Mouse (Mus musculus) lung, adult 2 months (tissue): ENCODE results near the gene Evpl. TPM values are rescaled to one million over a fixed set of nuclear protein-coding genes. Genes with fewer than 3 reads are reported as not detected.

Experiments
- DNase-seq: peaks from one replicate; pipeline ENCODE4 v3.0.0; 2022
- H3K4me1 ChIP-seq: fragments of 200-500 bp; 2 replicates; pipeline ENCODE4 v1.6.1; 2011; ENCODE audit warnings: low read length; ENCODE audit not compliant: control insufficient read depth, insufficient read depth
- H3K4me3 ChIP-seq: fragments of 200-500 bp; replicated peaks from 2 replicates; pipeline ENCODE3; 2011; ENCODE audit warnings: low read depth, mild to moderate bottlenecking, control low read depth, low read length; ENCODE audit errors: extremely low read depth
- CTCF ChIP-seq: fragments of 200-500 bp; IDR thresholded peaks from 2 replicates; pipeline ENCODE4 v1.5.1; 2011; ENCODE audit warnings: mild to moderate bottlenecking, low read length, control low read depth; ENCODE audit not compliant: insufficient read depth
- POLR2A ChIP-seq: fragments of 200-500 bp; IDR thresholded peaks from 2 replicates; pipeline ENCODE4 v1.6.1; 2011; ENCODE audit warnings: low read depth, mild to moderate bottlenecking, control low read depth, low read length, borderline replicate concordance; ENCODE audit errors: extremely low read depth
- WGBS: fragments of 180-500 bp; shearing (Covaris S2); methylation state at CpG from one replicate; pipeline ENCODE4 v1.1.7; 2018; 5-methylcytosine and 5-hydroxymethylcytosine counted together
- polyA plus RNA-seq: library from polyadenylated mRNA; depleted of rRNA; stranded (reverse); fragments of >200 nt; gene quantifications from 2 replicates; pipeline ENCODE4 v1.2.3, GENCODE M21; 2012

Gene Evpl
- polyA plus RNA-seq, 1 experiment, result 16.8 TPM

GRCm38 (mm10) chr11:116234901-116235300 is 3.0 kb downstream of the Evpl start:
- no peaks in the 10 kb centered on the region for H3K4me1 ChIP-seq
- H3K4me3 ChIP-seq, result no peak overlapping the region
- 87% methylated on average over 8 of the region's 8 CpGs for WGBS
- TF ChIP-seq POLR2A, result no peak
- no peak for TF ChIP-seq CTCF
- no peak for DNase-seq

- WGBS, result 49% methylated on average over 17 of the region's 17 CpGs
- no peak for DNase-seq
- no peak for TF ChIP-seq CTCF
- TF ChIP-seq POLR2A, result no peak
- no peaks in the 10 kb centered on the region for H3K4me1 ChIP-seq
- H3K4me3 ChIP-seq, result no peak overlapping the region
Measured at GRCm38 (mm10) chr11:116232427-116232826, 5.5 kb downstream of the Evpl start.

- TF ChIP-seq CTCF (no peak), POLR2A (no peak)
- no peaks in the 10 kb centered on the region for H3K4me1 ChIP-seq
- no peak overlapping the region for H3K4me3 ChIP-seq
- no peak for DNase-seq
- WGBS, result 71% methylated on average over 4 of the region's 4 CpGs
Measured at GRCm38 (mm10) chr11:116228699-116229098, 9.2 kb downstream of the Evpl start.

- Histone ChIP-seq H3K4me1 (no peaks in the 10 kb centered on the region), H3K4me3 (no peak overlapping the region)
- peak; percentile 85 for DNase-seq
- WGBS, result 2% methylated on average over 2 of the region's 2 CpGs
- TF ChIP-seq CTCF, result peak; percentile 82
- no peak for TF ChIP-seq POLR2A
Measured at GRCm38 (mm10) chr11:116226414-116226813, 11.5 kb downstream of the Evpl start.

GRCm38 (mm10) chr11:116222740-116223059 is 15.2 kb downstream of the Evpl start:
- TF ChIP-seq CTCF, result no peak
- no peak for TF ChIP-seq POLR2A
- Histone ChIP-seq H3K4me1 (peaks cover 15% of the 10 kb centered on the region), H3K4me3 (peak overlapping the region; percentile 0)
- WGBS, result 40% methylated on average over 23 of the region's 23 CpGs
- DNase-seq, result no peak

- 22% methylated on average over 53 of the region's 53 CpGs for WGBS
- Histone ChIP-seq H3K4me3 (peak overlapping the region; percentile 33), H3K4me1 (peaks cover 15% of the 10 kb centered on the region)
- TF ChIP-seq POLR2A (no peak), CTCF (no peak)
- no peak for DNase-seq
Measured at GRCm38 (mm10) chr11:116221931-116222739, 15.7 kb downstream of the Evpl start.

GRCm38 (mm10) chr11:116219885-116220284 is 18.0 kb downstream of the Evpl start:
- no peak overlapping the region for H3K4me3 ChIP-seq
- DNase-seq, result peak; percentile 70
- TF ChIP-seq POLR2A (no peak), CTCF (peak; percentile 73)

GRCm38 (mm10) chr11:116218737-116219400 is 19.0 kb downstream of the Evpl start:
- Histone ChIP-seq H3K4me1 (peaks cover 15% of the 10 kb centered on the region), H3K4me3 (no peak overlapping the region)
- 14% methylated on average over 7 of the region's 7 CpGs for WGBS
- TF ChIP-seq POLR2A, result no peak
- no peak for TF ChIP-seq CTCF
- peak; percentile 90 for DNase-seq

More at GRCm38 (mm10) chr11:116219885-116220284, 18.0 kb downstream of the Evpl start:
- WGBS, result 26% methylated on average over 4 of the region's 4 CpGs
- peaks cover 15% of the 10 kb centered on the region for H3K4me1 ChIP-seq

- WGBS, result 14% methylated on average over 2 of the region's 2 CpGs
- TF ChIP-seq POLR2A (no peak), CTCF (no peak)
- Histone ChIP-seq H3K4me1 (peaks cover 15% of the 10 kb centered on the region), H3K4me3 (no peak overlapping the region)
- no peak for DNase-seq
Measured at GRCm38 (mm10) chr11:116218263-116218662, 19.6 kb downstream of the Evpl start.

- H3K4me1 ChIP-seq, result peaks cover 15% of the 10 kb centered on the region
- no peak for TF ChIP-seq CTCF
- TF ChIP-seq POLR2A, result no peak
- no peak for DNase-seq
- no peak overlapping the region for H3K4me3 ChIP-seq
- WGBS, result 72% methylated on average over 11 of the region's 11 CpGs
Measured at GRCm38 (mm10) chr11:116216549-116216948, 21.3 kb downstream of the Evpl start.
